Mouse (Mus musculus): ENCODE measurements at regions not wholly inside any gene's neighbourhood (a gene's known extent, or its start where the extent isn't known, plus 50 kb on each side); places are given as distances from the start of the nearest gene placed in this dataset.

DNA sequence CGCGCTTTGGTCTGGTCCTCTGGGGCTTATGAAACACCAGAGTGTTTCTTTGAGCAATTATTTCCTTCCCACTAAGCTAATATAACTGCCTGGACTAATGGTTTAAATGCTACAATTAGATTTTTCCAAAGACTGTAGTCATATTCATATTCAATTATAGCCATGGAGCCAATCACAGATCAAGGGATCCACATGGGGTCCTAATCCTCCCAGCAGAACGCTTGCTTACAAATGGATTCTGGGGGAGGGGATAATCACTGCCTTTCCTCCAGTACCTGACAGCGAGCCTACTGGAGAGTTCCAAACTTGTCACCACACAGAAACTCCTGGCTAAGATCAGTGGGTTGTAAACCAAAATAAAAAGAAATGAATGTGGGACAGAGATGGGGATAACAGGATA is 212.0 kb downstream of the Parm1 start:
- TF ChIP-seq CTCF (IDR thresholded peaks at IDR 0.05) (no peak), EP300 (IDR thresholded peaks at IDR 0.05; ENCODE audit: insufficient read depth, low read depth, low read length) (no peak)
